Mouse (Mus musculus): ENCODE data around the gene Clgn.

- no peak for TF ChIP-seq CTCF (IDR thresholded peaks at IDR 0.05)
- no peak for TF ChIP-seq EP300 (IDR thresholded peaks at IDR 0.05)
Measured at GRCm38 (mm10) chr8:83342076-83342475, 47.6 kb upstream of the Clgn start.
